Mouse (Mus musculus) kidney, embryonic 16.5 days (tissue): ENCODE data around the gene Pias4. TPM values are rescaled to one million over a fixed set of nuclear protein-coding genes. Genes with fewer than 3 reads are reported as not detected.
A peak's percentile ranks its signal among the peaks of the same experiment; 100 is the strongest.

Source experiments
- ATAC-seq: fragments of 200-750 bp; cut with Nextera tagmentation; 2 replicates; pipeline ENCODE4 v1.8.0; 2017; ENCODE audit warnings: moderate TSS enrichment; ENCODE audit not compliant: low FRiP score, low TSS enrichment
- H3K27ac ChIP-seq: fragments of 300-500 bp; sonication (generic); 2 replicates; pipeline ENCODE4 v1.5.1; 2014; ENCODE audit warnings: low read length
- H3K27me3 ChIP-seq: fragments of 300-500 bp; sonication (generic); 2 replicates; pipeline ENCODE4 v1.6.1; 2014; ENCODE audit warnings: low read length, control low read depth, mixed read lengths; ENCODE audit not compliant: insufficient read depth
- H3K36me3 ChIP-seq: fragments of 300-500 bp; sonication (generic); 2 replicates; pipeline ENCODE4 v1.6.1; 2014; ENCODE audit warnings: low read length, control low read depth, mixed read lengths; ENCODE audit not compliant: insufficient read depth
- H3K4me1 ChIP-seq: fragments of 300-500 bp; sonication (generic); 2 replicates; pipeline ENCODE4 v1.6.1; 2014; ENCODE audit warnings: low read length, control low read depth, mixed read lengths; ENCODE audit not compliant: insufficient read depth
- H3K4me2 ChIP-seq: fragments of 300-500 bp; sonication (generic); replicated peaks from 2 replicates; pipeline ENCODE4 v1.6.1; 2014; ENCODE audit warnings: low read depth, low read length
- H3K4me3 ChIP-seq: fragments of 300-500 bp; sonication (generic); 2 replicates; pipeline ENCODE4 v1.5.1; 2014; ENCODE audit warnings: mild to moderate bottlenecking, low read length
- H3K9ac ChIP-seq: fragments of 300-500 bp; sonication (generic); replicated peaks from 2 replicates; pipeline ENCODE4 v1.6.1; 2014; ENCODE audit warnings: low read length
- H3K9me3 ChIP-seq: fragments of 300-500 bp; sonication (generic); 2 replicates; pipeline ENCODE4 v1.6.1; 2016; ENCODE audit warnings: low read length, control low read depth
- WGBS: fragments of 180-500 bp; shearing (Covaris S2); extraction: QIAGEN DNeasy Blood & Tissue Kit; methylation state at CpG from one replicate; pipeline ENCODE4 v1.1.7; 2014; 5-methylcytosine and 5-hydroxymethylcytosine counted together
- polyA plus RNA-seq: library from polyadenylated mRNA; unstranded; fragments of >200 nt; fragmentation: Nextera tagmentation; extraction: Ambion mirVana; gene quantifications from 2 replicates; pipeline ENCODE4 v1.2.1, GENCODE M21; 2015

Pias4 gene
- polyA plus RNA-seq, 1 experiment from 2014 or later, result 56.2 TPM

GRCm38 (mm10) chr10:81200141-81200540 is 32.4 kb upstream of the Pias4 start:
- ATAC-seq, result no peak
- H3K9ac ChIP-seq, result no peak overlapping the region
- no peaks in the 10 kb centered on the region for H3K4me1 ChIP-seq
- H3K9me3 ChIP-seq, result no peaks in the 10 kb centered on the region
- H3K27ac ChIP-seq, result no peak overlapping the region
- 87% methylated on average over 13 of the region's 13 CpGs for WGBS
- no peaks in the 10 kb centered on the region for H3K36me3 ChIP-seq
- no peak overlapping the region for H3K4me2 ChIP-seq
- no peak overlapping the region for H3K4me3 ChIP-seq
- H3K27me3 ChIP-seq, result peaks cover 25% of the 10 kb centered on the region

GRCm38 (mm10) chr10:81198990-81199389 is 31.3 kb upstream of the Pias4 start:
- Histone ChIP-seq H3K4me3 (no peak overlapping the region), H3K36me3 (no peaks in the 10 kb centered on the region), H3K9ac (no peak overlapping the region), H3K9me3 (no peaks in the 10 kb centered on the region), H3K27me3 (peaks cover 36% of the 10 kb centered on the region), H3K4me2 (no peak overlapping the region), H3K4me1 (peaks cover 6% of the 10 kb centered on the region), H3K27ac (no peak overlapping the region)
- 88% methylated on average over 6 of the region's 6 CpGs for WGBS
- ATAC-seq, result no peak

DNA sequence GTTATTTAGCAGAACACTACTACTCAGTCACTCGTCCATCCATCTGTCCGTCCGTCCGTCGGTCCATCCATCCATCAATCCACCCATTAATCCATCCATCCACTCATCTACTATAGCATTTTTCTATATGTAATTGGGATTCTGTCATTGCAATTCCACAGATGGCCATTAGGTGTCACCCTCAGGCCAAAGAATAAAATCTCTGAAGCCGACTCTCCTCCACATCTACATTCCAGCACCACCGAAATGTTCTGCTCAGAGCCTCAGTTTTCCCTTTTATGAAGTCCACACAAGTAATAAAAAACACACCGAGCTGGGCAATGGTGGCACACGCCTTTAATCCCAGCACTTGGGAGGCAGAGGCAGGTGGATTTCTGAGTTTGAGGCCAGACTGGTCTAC is 30.5 kb upstream of the Pias4 start:
- peaks cover 9% of the 10 kb centered on the region for H3K4me1 ChIP-seq

DNA sequence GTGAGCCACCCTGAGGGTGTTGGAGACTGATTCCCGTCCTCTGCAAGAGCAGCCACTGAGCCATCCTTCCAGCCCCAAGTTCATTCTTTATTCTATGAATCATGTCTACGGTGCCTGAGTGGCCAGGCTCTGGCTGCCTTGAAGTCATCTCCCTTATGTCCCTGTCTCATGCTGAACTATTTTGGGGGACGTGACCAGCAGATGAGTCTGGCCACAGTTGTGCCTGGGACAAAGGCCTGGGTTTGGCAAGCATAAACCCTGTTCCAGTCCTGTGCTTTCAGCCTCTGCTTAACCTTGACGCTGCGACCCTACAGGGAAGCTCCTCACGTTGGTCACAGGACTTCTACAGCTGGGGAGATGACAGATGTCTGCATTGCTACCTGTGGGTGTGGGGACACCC is 29.6 kb upstream of the Pias4 start:
- Histone ChIP-seq H3K27ac (no peak overlapping the region), H3K27me3 (peaks cover 39% of the 10 kb centered on the region), H3K9me3 (no peaks in the 10 kb centered on the region), H3K9ac (no peak overlapping the region), H3K4me3 (no peak overlapping the region), H3K4me1 (peaks cover 17% of the 10 kb centered on the region), H3K36me3 (no peaks in the 10 kb centered on the region), H3K4me2 (no peak overlapping the region)
- no peak for ATAC-seq
- WGBS, result 51% methylated on average over 6 of the region's 6 CpGs

More for the DNA sequence above, 30.5 kb upstream of the Pias4 start:
- ATAC-seq, result no peak
- no peak overlapping the region for H3K4me2 ChIP-seq
- H3K9me3 ChIP-seq, result no peaks in the 10 kb centered on the region
- H3K9ac ChIP-seq, result no peak overlapping the region
- no peaks in the 10 kb centered on the region for H3K36me3 ChIP-seq
- H3K27me3 ChIP-seq, result peaks cover 39% of the 10 kb centered on the region
- WGBS, result 2% methylated on average over 9 of the region's 9 CpGs
- no peak overlapping the region for H3K27ac ChIP-seq
- no peak overlapping the region for H3K4me3 ChIP-seq

- WGBS, result 67% methylated on average over 11 of the region's 11 CpGs
- peaks cover 24% of the 10 kb centered on the region for H3K4me1 ChIP-seq
- H3K4me3 ChIP-seq, result no peak overlapping the region
- no peaks in the 10 kb centered on the region for H3K9me3 ChIP-seq
- ATAC-seq, result no peak
- H3K27me3 ChIP-seq, result peaks cover 39% of the 10 kb centered on the region
- no peak overlapping the region for H3K9ac ChIP-seq
- H3K4me2 ChIP-seq, result no peak overlapping the region
- no peak overlapping the region for H3K27ac ChIP-seq
- no peaks in the 10 kb centered on the region for H3K36me3 ChIP-seq
Observed at GRCm38 (mm10) chr10:81196470-81197065, 28.8 kb upstream of the Pias4 start.

DNA sequence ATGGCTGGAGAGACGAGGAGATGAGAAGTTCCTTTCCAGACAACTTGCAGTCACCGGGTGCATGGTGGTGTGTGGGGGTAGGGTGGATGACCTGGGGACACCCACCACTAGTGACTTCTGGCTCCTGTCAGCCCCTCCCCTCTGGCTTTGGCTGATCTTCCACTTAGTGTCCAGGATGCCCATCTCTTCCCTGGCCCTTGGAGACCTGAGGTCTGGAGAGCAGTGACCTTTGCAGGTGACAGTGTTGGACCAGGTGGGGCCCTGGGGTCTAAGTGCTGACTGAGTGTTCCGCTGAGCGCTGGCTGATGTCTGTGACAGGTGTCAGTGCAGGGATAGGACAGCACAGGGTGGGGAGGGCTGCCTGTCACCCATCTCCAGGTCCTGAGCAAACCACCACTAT is 27.6 kb upstream of the Pias4 start:
- Histone ChIP-seq H3K4me3 (no peak overlapping the region), H3K36me3 (peaks cover 9% of the 10 kb centered on the region; the same call in 1 of the 2 replicates), H3K9ac (no peak overlapping the region)

DNA sequence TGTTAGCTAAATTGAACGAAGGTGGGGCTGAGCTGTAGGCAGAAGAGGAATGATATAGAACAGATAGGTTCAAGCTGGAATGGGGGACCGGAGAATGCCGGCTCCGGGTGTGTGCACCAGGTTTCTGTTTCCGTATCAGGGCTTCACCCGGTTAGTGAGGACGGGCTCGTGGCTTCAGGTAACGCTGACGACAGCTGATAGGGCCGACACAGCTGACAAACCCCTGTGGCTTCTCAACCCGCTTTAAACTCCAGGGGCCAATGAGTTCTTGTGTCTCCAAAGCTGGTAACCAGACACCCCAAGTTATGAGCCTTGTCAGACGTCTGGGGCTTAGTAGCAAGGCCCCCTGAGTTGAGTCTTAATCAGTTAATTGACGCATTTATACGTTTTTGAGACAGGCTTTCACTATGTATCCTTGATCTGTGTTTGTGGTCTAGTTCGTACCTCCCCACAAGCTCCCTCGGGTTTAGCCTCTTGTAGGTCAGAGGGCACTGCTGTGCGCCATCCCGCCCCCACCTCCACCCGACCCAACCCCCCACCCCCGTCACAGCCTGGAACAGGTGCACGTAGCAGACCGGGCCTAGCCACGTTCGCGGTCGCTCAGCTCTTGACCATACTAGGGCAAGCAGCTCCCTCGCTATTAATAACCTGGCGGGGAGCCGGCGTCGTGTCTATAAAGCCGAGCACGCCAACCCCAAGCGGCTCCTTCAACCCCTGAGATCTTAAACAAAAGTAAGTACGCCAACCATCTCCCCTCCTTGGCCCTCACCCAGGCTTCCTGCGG is 26.5 kb upstream of the Pias4 start:
- Histone ChIP-seq H3K9me3 (no peaks in the 10 kb centered on the region), H3K4me2 (peak overlapping the region; percentile 21; the same call in 1 of the 2 replicates), H3K4me1 (peaks cover 31% of the 10 kb centered on the region), H3K27ac (no peak overlapping the region), H3K9ac (peak overlapping the region; percentile 38; the same call in 1 of the 2 replicates), H3K4me3 (peak overlapping the region; percentile 1; the same call in 1 of the 2 replicates), H3K27me3 (peaks cover 35% of the 10 kb centered on the region), H3K36me3 (peaks cover 15% of the 10 kb centered on the region; the same call in 1 of the 2 replicates)
- 12% methylated on average over 37 of the region's 37 CpGs for WGBS
- ATAC-seq, result no peak

More for the DNA sequence above, 27.6 kb upstream of the Pias4 start:
- Histone ChIP-seq H3K4me1 (peaks cover 31% of the 10 kb centered on the region), H3K4me2 (no peak overlapping the region), H3K9me3 (no peaks in the 10 kb centered on the region), H3K27me3 (peaks cover 39% of the 10 kb centered on the region), H3K27ac (no peak overlapping the region)
- no peak for ATAC-seq
- 60% methylated on average over 4 of the region's 4 CpGs for WGBS

GRCm38 (mm10) chr10:81192968-81193501 is 25.3 kb upstream of the Pias4 start:
- H3K9ac ChIP-seq, result peak overlapping the region; percentile 91
- H3K36me3 ChIP-seq, result peaks cover 19% of the 10 kb centered on the region; the same call in 1 of the 2 replicates
- H3K4me2 ChIP-seq, result peak overlapping the region; percentile 96
- 4% methylated on average over 19 of the region's 19 CpGs for WGBS
- no peaks in the 10 kb centered on the region for H3K9me3 ChIP-seq
- peaks cover 31% of the 10 kb centered on the region for H3K4me1 ChIP-seq
- H3K27me3 ChIP-seq, result peaks cover 34% of the 10 kb centered on the region
- 0 out of 2 replicates have a peak overlapping the region, but pooled peaks have one; percentile 90 for H3K27ac ChIP-seq
- peak; percentile 18 for ATAC-seq
- H3K4me3 ChIP-seq, result peak overlapping the region; percentile 65

GRCm38 (mm10) chr10:81192270-81192967 is 24.7 kb upstream of the Pias4 start:
- under 1% methylated on average over 88 of the region's 93 CpGs for WGBS

More at GRCm38 (mm10) chr10:81192270-81192967, 24.7 kb upstream of the Pias4 start:
- ATAC-seq, result peak; percentile 84
- Histone ChIP-seq H3K9me3 (no peaks in the 10 kb centered on the region), H3K27me3 (peaks cover 33% of the 10 kb centered on the region), H3K27ac (peak overlapping the region; percentile 90), H3K4me1 (peaks cover 31% of the 10 kb centered on the region), H3K36me3 (peaks cover 21% of the 10 kb centered on the region; the same call in 1 of the 2 replicates), H3K4me3 (peak overlapping the region; percentile 65), H3K4me2 (peak overlapping the region; percentile 96), H3K9ac (peak overlapping the region; percentile 91)
